Mouse (Mus musculus) thymus, adult 2 months (tissue): ENCODE measurements at regions not wholly inside any gene's neighbourhood (a gene's known extent, or its start where the extent isn't known, plus 50 kb on each side); places are given as distances from the start of the nearest gene placed in this dataset.

Experiments used
- CTCF ChIP-seq: fragments of 200-500 bp; IDR thresholded peaks from 2 replicates; pipeline ENCODE4 v1.5.1; 2012; ENCODE audit warnings: mild to moderate bottlenecking, control low read depth, low read length, moderate library complexity, borderline replicate concordance; ENCODE audit not compliant: control insufficient read depth, poor library complexity, insufficient read depth; ENCODE audit errors: extremely low read depth
- POLR2A ChIP-seq: fragments of 200-500 bp; IDR thresholded peaks from 2 replicates; pipeline ENCODE4 v1.6.1; 2012; ENCODE audit warnings: mild to moderate bottlenecking, low read length, control low read depth, moderate library complexity; ENCODE audit not compliant: control insufficient read depth, poor library complexity, insufficient read depth; ENCODE audit errors: extremely low read depth

- TF ChIP-seq CTCF (no peak), POLR2A (no peak)
Observed at GRCm38 (mm10) chr2:116976951-116977503, 98.5 kb downstream of the Tmco5 start.
